Mouse (Mus musculus) megakaryocyte, embryonic 14.5 days (primary cell): ENCODE data around the gene Tmem88b. TPM values are rescaled to one million over a fixed set of nuclear protein-coding genes. Genes with fewer than 3 reads are reported as not detected.

ENCODE experiments used
- H3K27me3 ChIP-seq: replicated peaks from 2 replicates; pipeline ENCODE3; 2012; ENCODE audit warnings: inconsistent platforms
- H3K36me3 ChIP-seq: replicated peaks from 2 replicates; pipeline ENCODE3; 2012; ENCODE audit warnings: low read length, inconsistent platforms, mixed read lengths
- H3K4me1 ChIP-seq: 2 replicates; pipeline ENCODE4 v1.6.1; 2012; ENCODE audit warnings: inconsistent platforms
- H3K4me3 ChIP-seq: replicated peaks from 2 replicates; pipeline ENCODE3; 2012; ENCODE audit warnings: moderate library complexity, mild to moderate bottlenecking, inconsistent platforms
- H3K9me3 ChIP-seq: 2 replicates; pipeline ENCODE4 v1.6.1; 2012; ENCODE audit warnings: inconsistent platforms
- FLI1 ChIP-seq: IDR thresholded peaks from 2 replicates; pipeline ENCODE4 v1.6.1; 2012; ENCODE audit warnings: low read length, inconsistent platforms, mixed read lengths
- GATA1 ChIP-seq: IDR thresholded peaks from 3 replicates; pipeline ENCODE4 v1.6.1; 2012; ENCODE audit warnings: mixed read lengths, low read length, inconsistent platforms, borderline replicate concordance
- polyA plus RNA-seq: library from polyadenylated mRNA; stranded (reverse); fragments of >175 nt; gene quantifications from 2 replicates; pipeline ENCODE4 v1.2.3, GENCODE M21; 2012; ENCODE audit warnings: low replicate concordance; ENCODE audit not compliant: insufficient read depth

The Tmem88b gene
- 0.04 TPM in 1 of 2 replicates, not detected in the other for polyA plus RNA-seq

DNA sequence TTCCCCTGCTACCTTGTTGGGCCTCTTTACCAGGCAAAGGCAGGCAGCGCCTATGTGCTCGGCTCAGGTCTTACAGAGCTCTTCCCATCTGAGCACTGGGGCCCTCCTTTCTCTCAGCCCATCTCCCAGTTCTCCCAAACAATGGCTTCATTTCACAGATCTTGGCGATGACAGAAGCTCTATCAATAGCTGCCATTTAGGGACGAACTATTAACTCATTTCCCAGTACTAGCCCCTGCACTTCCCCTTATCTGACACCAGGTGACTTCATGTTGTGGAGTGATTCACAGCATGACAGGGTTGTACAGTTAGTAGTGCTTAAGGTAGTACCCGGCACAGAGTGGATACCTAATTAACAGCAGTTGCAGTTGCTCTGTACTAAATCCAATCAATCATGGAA lies at the start of gene Tmem88b:
Gene Tmem88b, minus strand, starts transcription at position 56 of the 400 bp plus-strand sequence.
- H3K27me3 ChIP-seq: peaks cover 4% of the 10 kb centered on the region
- peak within 1 kb of the TSS; percentile 96 for H3K4me3 ChIP-seq
- H3K9me3 ChIP-seq: no peaks in the 10 kb centered on the region
- H3K4me1 ChIP-seq: peaks cover 79% of the 10 kb centered on the region
- H3K36me3 ChIP-seq: no peaks in the 10 kb centered on the region
- TF ChIP-seq FLI1: no peak
- no peak for TF ChIP-seq GATA1

- Histone ChIP-seq H3K36me3 (peaks cover 16% of the 10 kb centered on the region), H3K27me3 (no peaks in the 10 kb centered on the region), H3K9me3 (no peaks in the 10 kb centered on the region), H3K4me3 (peak overlapping the region; percentile 38), H3K4me1 (peaks cover 60% of the 10 kb centered on the region)
- no peak for TF ChIP-seq GATA1
- TF ChIP-seq FLI1: no peak
Measured at GRCm38 (mm10) chr4:155833836-155834235, 48.2 kb upstream of the Tmem88b start.

GRCm38 (mm10) chr4:155833234-155833633 lies 47.6 kb upstream of the Tmem88b start:
- Histone ChIP-seq H3K27me3 (no peaks in the 10 kb centered on the region), H3K36me3 (peaks cover 19% of the 10 kb centered on the region), H3K9me3 (no peaks in the 10 kb centered on the region), H3K4me3 (peak overlapping the region; percentile 53), H3K4me1 (peaks cover 54% of the 10 kb centered on the region)
- TF ChIP-seq GATA1 (no peak), FLI1 (no peak)

- peaks cover 25% of the 10 kb centered on the region for H3K36me3 ChIP-seq
- peak overlapping the region; percentile 98 for H3K4me3 ChIP-seq
- no peaks in the 10 kb centered on the region for H3K27me3 ChIP-seq
- no peak for TF ChIP-seq FLI1
- TF ChIP-seq GATA1: no peak
- H3K4me1 ChIP-seq: peaks cover 45% of the 10 kb centered on the region
- no peaks in the 10 kb centered on the region for H3K9me3 ChIP-seq
Measured at GRCm38 (mm10) chr4:155832321-155832720, 46.6 kb upstream of the Tmem88b start.

DNA sequence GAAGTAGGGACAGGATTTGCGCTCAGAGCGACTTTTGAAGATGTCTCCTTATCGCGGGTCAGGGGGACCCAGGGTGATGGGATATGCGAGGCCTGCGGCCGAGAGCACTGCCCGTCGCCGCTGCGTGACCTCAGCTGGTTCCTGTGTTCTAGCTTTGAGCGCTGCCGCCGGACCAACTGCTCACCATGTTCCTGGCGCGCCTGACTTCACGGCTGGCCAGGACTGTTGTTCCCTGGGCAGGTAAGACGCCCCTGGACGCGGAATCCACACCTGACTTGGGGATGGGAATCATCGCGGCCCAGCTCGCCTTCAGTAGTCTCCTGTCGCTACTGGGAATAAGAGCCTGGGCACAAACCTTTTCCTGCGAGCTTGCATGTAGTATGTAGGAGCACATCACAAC lies 46.2 kb upstream of the Tmem88b start:
- no peak for TF ChIP-seq FLI1
- no peak for TF ChIP-seq GATA1
- peak overlapping the region; percentile 98 for H3K4me3 ChIP-seq
- no peaks in the 10 kb centered on the region for H3K27me3 ChIP-seq
- H3K36me3 ChIP-seq: peaks cover 30% of the 10 kb centered on the region
- H3K9me3 ChIP-seq: no peaks in the 10 kb centered on the region
- peaks cover 40% of the 10 kb centered on the region for H3K4me1 ChIP-seq

- H3K4me3 ChIP-seq: peak within 1 kb of the TSS; percentile 98
- H3K27me3 ChIP-seq: no peaks in the 10 kb centered on the region
- peaks cover 35% of the 10 kb centered on the region for H3K36me3 ChIP-seq
- no peaks in the 10 kb centered on the region for H3K9me3 ChIP-seq
- H3K4me1 ChIP-seq: peaks cover 38% of the 10 kb centered on the region
- TF ChIP-seq GATA1: no peak
- TF ChIP-seq FLI1: peak; percentile 96
Measured at GRCm38 (mm10) chr4:155831205-155831766, 45.6 kb upstream of the Tmem88b start, which contains the start of gene Aurkaip1. Gene Aurkaip1, plus strand, starts transcription at chr4:155831272.

DNA sequence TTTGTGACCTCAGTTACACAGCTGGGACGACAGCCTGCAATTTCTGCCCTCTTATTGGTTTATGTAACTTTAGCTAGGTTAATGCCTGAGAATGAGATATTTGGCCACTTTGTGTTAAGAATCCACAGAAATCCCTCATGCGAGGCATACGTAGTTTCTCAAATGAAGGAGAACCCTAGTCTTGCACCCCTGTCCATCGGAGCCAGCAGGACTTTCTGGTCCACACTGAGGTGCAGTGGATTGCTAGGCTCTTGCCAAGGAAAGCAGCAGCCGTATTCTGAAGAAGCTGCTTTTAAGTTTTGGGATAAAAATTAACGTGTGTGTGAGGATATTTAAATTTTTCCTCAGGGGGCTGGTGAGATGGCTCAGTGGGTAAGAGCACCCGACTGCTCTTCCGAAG lies 44.9 kb upstream of the Tmem88b start:
- Histone ChIP-seq H3K4me3 (peak overlapping the region; percentile 88), H3K27me3 (no peaks in the 10 kb centered on the region), H3K4me1 (peaks cover 38% of the 10 kb centered on the region), H3K9me3 (no peaks in the 10 kb centered on the region), H3K36me3 (peaks cover 42% of the 10 kb centered on the region)
- TF ChIP-seq FLI1: no peak
- no peak for TF ChIP-seq GATA1

GRCm38 (mm10) chr4:155829866-155830265 lies 44.2 kb upstream of the Tmem88b start:
- Histone ChIP-seq H3K36me3 (peaks cover 50% of the 10 kb centered on the region), H3K4me3 (no peak overlapping the region), H3K9me3 (no peaks in the 10 kb centered on the region), H3K27me3 (no peaks in the 10 kb centered on the region), H3K4me1 (peaks cover 39% of the 10 kb centered on the region)
- TF ChIP-seq GATA1: no peak
- no peak for TF ChIP-seq FLI1

- Histone ChIP-seq H3K9me3 (no peaks in the 10 kb centered on the region), H3K4me1 (peaks cover 14% of the 10 kb centered on the region), H3K27me3 (no peaks in the 10 kb centered on the region), H3K36me3 (peaks cover 97% of the 10 kb centered on the region), H3K4me3 (no peak overlapping the region)
- no peak for TF ChIP-seq FLI1
- no peak for TF ChIP-seq GATA1
Measured at GRCm38 (mm10) chr4:155823443-155823842, 37.8 kb upstream of the Tmem88b start.

GRCm38 (mm10) chr4:155821025-155821424 lies 35.4 kb upstream of the Tmem88b start:
- H3K4me1 ChIP-seq: peaks cover 25% of the 10 kb centered on the region
- no peaks in the 10 kb centered on the region for H3K27me3 ChIP-seq
- H3K36me3 ChIP-seq: peaks cover 99% of the 10 kb centered on the region
- H3K9me3 ChIP-seq: no peaks in the 10 kb centered on the region
- no peak for TF ChIP-seq FLI1
- no peak for TF ChIP-seq GATA1
- no peak overlapping the region for H3K4me3 ChIP-seq

DNA sequence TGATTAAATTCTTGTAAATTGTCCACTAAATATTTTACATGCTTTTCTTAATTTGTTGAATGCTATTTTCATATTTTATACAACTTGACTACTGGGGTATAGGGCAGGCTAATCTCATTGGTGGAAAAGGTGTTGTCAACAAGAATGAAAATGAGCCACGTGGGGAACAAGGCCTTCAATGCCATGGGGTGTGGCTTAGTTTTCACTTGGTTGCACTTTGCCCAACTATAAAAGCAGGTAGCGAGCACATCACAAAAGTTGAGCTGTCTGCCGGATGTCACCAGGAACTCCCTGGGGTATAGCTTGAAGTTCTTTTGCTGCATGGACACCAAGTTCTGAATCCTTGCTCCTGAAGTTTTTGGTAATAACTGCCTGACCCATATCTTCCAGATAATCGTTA lies 31.9 kb upstream of the Tmem88b start:
- TF ChIP-seq FLI1 (no peak), GATA1 (no peak)
- Histone ChIP-seq H3K4me1 (peaks cover 40% of the 10 kb centered on the region), H3K4me3 (no peak overlapping the region)

More for the DNA sequence above, 31.9 kb upstream of the Tmem88b start:
- Histone ChIP-seq H3K36me3 (peaks cover 93% of the 10 kb centered on the region), H3K9me3 (no peaks in the 10 kb centered on the region), H3K27me3 (no peaks in the 10 kb centered on the region)
